Mouse (Mus musculus): ENCODE measurements at regions not wholly inside any gene's neighbourhood (a gene's known extent, or its start where the extent isn't known, plus 50 kb on each side); places are given as distances from the start of the nearest gene placed in this dataset.

DNA sequence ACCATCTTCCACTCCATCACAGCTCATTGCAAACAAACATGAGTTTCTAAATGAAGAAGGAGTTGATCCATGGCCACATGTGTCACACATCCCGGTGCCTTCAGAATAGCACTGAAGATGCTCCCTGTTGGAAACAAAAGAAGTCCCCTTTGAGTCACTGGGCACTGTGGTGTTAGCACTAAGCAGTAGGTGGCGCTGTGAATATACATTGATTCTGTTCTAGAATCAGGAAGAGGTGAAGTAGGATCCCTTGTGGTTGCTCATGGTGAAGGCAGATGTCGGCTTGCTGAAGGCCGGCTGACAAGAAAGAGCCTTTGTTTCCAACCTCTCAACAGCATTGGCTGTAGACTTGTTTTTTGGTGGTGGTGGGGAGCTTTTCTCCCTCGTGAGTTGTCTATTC, 104.0 kb downstream of the Mbip start:
- no peaks in the 10 kb centered on the region for H3K36me3 ChIP-seq (ENCODE audit: control insufficient read depth, insufficient read depth, low read length)
- H3K4me1 ChIP-seq (ENCODE audit: control insufficient read depth, insufficient read depth, low read length) = no peaks in the 10 kb centered on the region
- H3K9ac ChIP-seq (ENCODE audit: low read depth, low read length) = no peak overlapping the region
- no peak overlapping the region for H3K4me2 ChIP-seq (ENCODE audit: low read depth, low read length)
- no peaks in the 10 kb centered on the region for H3K9me3 ChIP-seq (ENCODE audit: control insufficient read depth, low read length)
- no peaks in the 10 kb centered on the region for H3K27me3 ChIP-seq (replicated peaks; ENCODE audit: control insufficient read depth, insufficient read depth, low read length)
- no peak overlapping the region for H3K27ac ChIP-seq (ENCODE audit: low read length)
- ATAC-seq = no peak
- no peak overlapping the region for H3K4me3 ChIP-seq (ENCODE audit: low read length)
- WGBS = 30% methylated on average over 5 of the region's 5 CpGs

DNA sequence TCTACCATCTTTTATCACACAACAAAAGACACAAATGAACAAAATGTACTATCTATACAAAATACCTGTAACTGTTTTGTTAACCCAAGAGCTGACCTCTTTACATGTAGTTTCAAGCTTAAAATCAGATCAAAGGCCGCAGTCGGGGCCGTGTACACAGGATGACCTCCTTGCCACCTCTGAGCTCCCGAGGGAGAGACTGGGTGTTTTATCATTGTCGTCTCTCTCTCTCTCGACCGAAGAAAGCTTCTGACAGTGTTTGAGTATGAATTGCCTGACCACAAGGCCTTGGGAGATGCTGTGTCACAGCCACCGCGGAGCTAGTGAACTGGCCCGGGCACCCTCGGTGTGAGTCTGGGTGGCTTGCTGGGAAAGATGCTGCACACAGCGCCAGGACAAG, 105.5 kb downstream of the Mbip start:
- Histone ChIP-seq H3K9ac (ENCODE audit: low read depth, low read length) (no peak overlapping the region), H3K27me3 (replicated peaks; ENCODE audit: control insufficient read depth, insufficient read depth, low read length) (no peaks in the 10 kb centered on the region), H3K4me3 (ENCODE audit: low read length) (no peak overlapping the region), H3K9me3 (ENCODE audit: control insufficient read depth, low read length) (no peaks in the 10 kb centered on the region), H3K4me1 (ENCODE audit: control insufficient read depth, insufficient read depth, low read length) (no peaks in the 10 kb centered on the region), H3K27ac (ENCODE audit: low read length) (no peak overlapping the region), H3K4me2 (ENCODE audit: low read depth, low read length) (no peak overlapping the region), H3K36me3 (ENCODE audit: control insufficient read depth, insufficient read depth, low read length) (no peaks in the 10 kb centered on the region)
- no peak for ATAC-seq
- WGBS = 36% methylated on average over 12 of the region's 12 CpGs

DNA sequence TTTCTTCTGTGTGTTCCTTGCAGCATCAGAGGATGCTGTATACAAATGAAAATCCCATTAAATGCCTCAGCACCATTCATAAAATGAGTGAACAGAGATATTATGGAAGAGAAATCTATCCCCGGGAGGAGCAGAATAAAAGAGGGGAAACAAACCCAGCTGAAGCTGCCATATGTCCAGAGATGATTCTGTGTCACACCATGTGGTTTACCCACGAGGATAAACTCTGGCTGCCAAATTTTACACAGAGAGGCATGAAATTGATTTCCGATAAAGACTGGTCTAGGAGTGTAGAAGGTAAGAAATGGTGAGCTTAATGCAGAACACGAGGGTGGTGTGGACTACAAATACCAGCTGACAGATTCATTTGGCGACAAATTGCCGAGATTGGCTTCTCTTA, 111.1 kb downstream of the Mbip start:
- H3K27me3 ChIP-seq (replicated peaks; ENCODE audit: control insufficient read depth, insufficient read depth, low read length) = no peaks in the 10 kb centered on the region
- H3K36me3 ChIP-seq (ENCODE audit: control insufficient read depth, insufficient read depth, low read length) = no peaks in the 10 kb centered on the region
- no peaks in the 10 kb centered on the region for H3K9me3 ChIP-seq (ENCODE audit: control insufficient read depth, low read length)
- no peak overlapping the region for H3K27ac ChIP-seq (ENCODE audit: low read length)
- H3K9ac ChIP-seq (ENCODE audit: low read depth, low read length) = no peak overlapping the region
- no peak overlapping the region for H3K4me2 ChIP-seq (ENCODE audit: low read depth, low read length)
- H3K4me3 ChIP-seq (ENCODE audit: low read length) = no peak overlapping the region
- no peaks in the 10 kb centered on the region for H3K4me1 ChIP-seq (ENCODE audit: control insufficient read depth, insufficient read depth, low read length)
- WGBS = 76% methylated on average over 6 of the region's 6 CpGs
- no peak for ATAC-seq

DNA sequence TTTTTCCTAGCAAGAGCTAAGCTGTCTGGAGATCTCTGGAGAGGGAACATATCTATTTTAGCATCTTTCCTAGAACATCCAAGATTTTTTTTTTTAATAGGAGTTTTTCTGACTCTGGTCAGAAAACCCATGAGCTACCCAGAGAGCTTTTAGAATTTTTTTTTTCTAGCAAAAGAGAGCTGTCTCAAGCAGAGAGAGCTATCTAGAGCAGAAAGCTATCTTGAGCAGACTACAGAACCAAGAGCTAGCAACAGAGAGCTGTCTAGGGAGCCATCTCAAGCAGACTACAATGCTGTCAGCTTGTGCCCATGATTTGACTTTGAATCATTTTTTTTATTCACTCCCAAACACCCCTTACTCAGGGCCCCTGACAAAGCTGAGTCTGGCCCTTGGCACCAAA, 112.5 kb downstream of the Mbip start:
- ATAC-seq = no peak
- Histone ChIP-seq H3K4me3 (ENCODE audit: low read length) (no peak overlapping the region), H3K4me1 (ENCODE audit: control insufficient read depth, insufficient read depth, low read length) (no peaks in the 10 kb centered on the region), H3K27ac (ENCODE audit: low read length) (no peak overlapping the region), H3K4me2 (ENCODE audit: low read depth, low read length) (no peak overlapping the region), H3K9ac (ENCODE audit: low read depth, low read length) (no peak overlapping the region), H3K36me3 (ENCODE audit: control insufficient read depth, insufficient read depth, low read length) (no peaks in the 10 kb centered on the region), H3K27me3 (replicated peaks; ENCODE audit: control insufficient read depth, insufficient read depth, low read length) (no peaks in the 10 kb centered on the region), H3K9me3 (ENCODE audit: control insufficient read depth, low read length) (no peaks in the 10 kb centered on the region)

DNA sequence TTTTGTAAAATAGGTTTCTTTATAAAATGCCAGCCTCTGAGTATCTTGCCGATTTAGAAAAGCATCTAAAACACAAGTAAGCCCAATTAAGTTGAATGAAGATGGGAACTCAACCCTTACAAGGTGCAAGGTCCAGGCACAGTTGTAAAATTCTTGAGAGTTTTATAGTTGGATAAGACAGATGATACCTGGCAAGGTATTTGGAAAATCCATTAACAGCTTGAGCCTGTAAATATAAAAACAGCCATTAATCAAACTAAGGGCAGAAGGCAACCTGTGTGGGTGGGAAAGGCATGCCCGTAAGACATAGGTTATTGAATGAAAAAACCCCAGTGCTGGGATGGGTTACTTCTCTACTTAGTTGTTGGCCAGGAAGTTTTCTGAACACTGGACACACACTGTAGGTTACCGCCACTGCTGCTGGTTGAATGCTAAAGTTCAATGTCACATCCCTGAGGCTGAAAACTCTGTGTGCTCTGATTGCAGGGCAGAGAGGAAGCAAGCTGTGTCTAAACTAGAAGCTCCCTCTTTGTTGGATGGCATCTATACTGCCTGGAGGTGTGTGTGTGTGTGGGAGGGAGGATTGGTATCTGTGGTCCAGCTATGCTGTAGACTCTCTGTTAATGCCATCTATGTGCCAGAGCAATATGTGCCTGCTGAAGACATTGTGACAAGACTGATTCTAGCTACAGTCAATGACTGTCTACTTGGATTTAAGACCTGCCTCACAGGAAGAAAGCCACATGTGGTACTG, 121.4 kb downstream of the Mbip start:
- Histone ChIP-seq H3K9me3 (ENCODE audit: control insufficient read depth, low read length) (no peaks in the 10 kb centered on the region), H3K36me3 (ENCODE audit: control insufficient read depth, insufficient read depth, low read length) (no peaks in the 10 kb centered on the region), H3K27me3 (replicated peaks; ENCODE audit: control insufficient read depth, insufficient read depth, low read length) (no peaks in the 10 kb centered on the region), H3K9ac (ENCODE audit: low read depth, low read length) (no peak overlapping the region), H3K4me3 (ENCODE audit: low read length) (no peak overlapping the region), H3K4me1 (ENCODE audit: control insufficient read depth, insufficient read depth, low read length) (no peaks in the 10 kb centered on the region), H3K4me2 (ENCODE audit: low read depth, low read length) (no peak overlapping the region), H3K27ac (ENCODE audit: low read length) (no peak overlapping the region)
- 75% methylated on average over 3 of the region's 3 CpGs for WGBS
- no peak for ATAC-seq

DNA sequence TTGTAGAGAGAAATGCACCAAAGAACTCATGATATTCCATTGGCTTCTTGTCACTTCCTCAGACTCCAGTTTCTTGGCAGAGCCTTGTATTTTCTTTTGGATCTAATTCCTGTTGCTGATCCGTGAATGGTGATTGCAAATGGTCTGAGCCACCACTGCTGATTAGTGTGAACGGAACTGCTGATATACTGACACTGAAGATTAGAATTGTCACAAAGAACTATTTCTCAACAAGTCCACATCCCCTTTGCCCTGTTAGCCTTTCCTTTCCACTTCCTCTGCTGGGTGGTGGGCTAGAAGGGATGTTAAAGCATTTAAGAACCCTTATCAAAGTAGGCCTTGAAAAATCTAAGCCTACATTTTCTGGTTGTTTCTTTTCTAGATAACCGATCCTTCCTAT, 152.2 kb downstream of the Mbip start:
- Histone ChIP-seq H3K9ac (ENCODE audit: low read depth, low read length) (no peak overlapping the region), H3K27me3 (replicated peaks; ENCODE audit: control insufficient read depth, insufficient read depth, low read length) (no peaks in the 10 kb centered on the region), H3K9me3 (ENCODE audit: control insufficient read depth, low read length) (no peaks in the 10 kb centered on the region), H3K4me1 (ENCODE audit: control insufficient read depth, insufficient read depth, low read length) (no peaks in the 10 kb centered on the region), H3K4me3 (ENCODE audit: low read length) (no peak overlapping the region), H3K36me3 (ENCODE audit: control insufficient read depth, insufficient read depth, low read length) (no peaks in the 10 kb centered on the region), H3K27ac (ENCODE audit: low read length) (no peak overlapping the region), H3K4me2 (ENCODE audit: low read depth, low read length) (no peak overlapping the region)
- no peak for ATAC-seq
- 77% methylated on average over 3 of the region's 3 CpGs for WGBS

DNA sequence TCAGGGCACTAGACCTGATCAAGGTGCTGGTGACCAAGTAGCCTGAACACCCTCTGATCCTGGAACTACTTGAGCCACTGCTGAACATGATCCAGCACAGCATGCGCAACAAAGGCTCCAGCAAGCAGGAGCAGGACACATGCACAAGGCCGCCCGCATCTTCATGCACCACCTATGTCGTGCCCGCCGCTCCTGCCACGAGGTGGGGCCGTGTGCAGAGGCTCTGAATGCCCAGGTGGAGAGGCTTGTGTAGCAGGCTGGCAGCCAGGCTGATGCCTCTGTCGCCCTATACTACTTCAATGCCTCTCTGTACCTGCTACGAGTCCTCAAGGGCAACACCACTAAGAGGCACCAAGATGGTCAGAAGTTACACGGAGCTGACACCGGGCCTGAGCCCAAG, 156.1 kb downstream of the Mbip start:
- no peak overlapping the region for H3K27ac ChIP-seq (ENCODE audit: low read length)
- no peak overlapping the region for H3K9ac ChIP-seq (ENCODE audit: low read depth, low read length)
- WGBS = 88% methylated on average over 12 of the region's 12 CpGs
- no peaks in the 10 kb centered on the region for H3K9me3 ChIP-seq (ENCODE audit: control insufficient read depth, low read length)
- H3K4me2 ChIP-seq (ENCODE audit: low read depth, low read length) = no peak overlapping the region
- H3K27me3 ChIP-seq (replicated peaks; ENCODE audit: control insufficient read depth, insufficient read depth, low read length) = no peaks in the 10 kb centered on the region
- no peaks in the 10 kb centered on the region for H3K4me1 ChIP-seq (ENCODE audit: control insufficient read depth, insufficient read depth, low read length)
- H3K36me3 ChIP-seq (ENCODE audit: control insufficient read depth, insufficient read depth, low read length) = no peaks in the 10 kb centered on the region
- no peak for ATAC-seq
- no peak overlapping the region for H3K4me3 ChIP-seq (ENCODE audit: low read length)

DNA sequence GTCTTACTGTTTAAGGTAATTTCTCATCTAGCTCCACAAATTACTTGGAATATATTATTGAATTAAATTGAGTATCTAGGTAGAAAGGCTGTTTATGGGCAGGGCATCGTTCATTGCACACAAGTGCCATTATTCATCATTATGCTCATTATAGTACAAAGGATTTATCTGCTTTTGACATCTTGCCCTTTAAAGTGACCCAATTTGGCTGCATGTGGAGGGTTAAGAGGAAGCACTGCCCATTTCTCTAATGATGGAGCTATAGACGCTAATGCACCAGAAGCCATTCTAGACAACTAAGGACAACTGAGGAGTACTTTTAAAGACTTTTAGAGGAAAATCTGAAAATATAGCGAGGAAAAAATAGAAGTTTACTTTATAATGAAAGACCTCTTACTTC, 185.0 kb downstream of the Mbip start:
- Histone ChIP-seq H3K9me3 (ENCODE audit: control insufficient read depth, low read length) (no peaks in the 10 kb centered on the region), H3K4me2 (ENCODE audit: low read depth, low read length) (no peak overlapping the region), H3K36me3 (ENCODE audit: control insufficient read depth, insufficient read depth, low read length) (no peaks in the 10 kb centered on the region), H3K4me1 (ENCODE audit: control insufficient read depth, insufficient read depth, low read length) (no peaks in the 10 kb centered on the region), H3K4me3 (ENCODE audit: low read length) (no peak overlapping the region), H3K27me3 (replicated peaks; ENCODE audit: control insufficient read depth, insufficient read depth, low read length) (no peaks in the 10 kb centered on the region), H3K9ac (ENCODE audit: low read depth, low read length) (no peak overlapping the region), H3K27ac (ENCODE audit: low read length) (no peak overlapping the region)
- whole genome bisulfite sequencing = 78% methylated on average over 3 of the region's 3 CpGs
- ATAC-seq = no peak

DNA sequence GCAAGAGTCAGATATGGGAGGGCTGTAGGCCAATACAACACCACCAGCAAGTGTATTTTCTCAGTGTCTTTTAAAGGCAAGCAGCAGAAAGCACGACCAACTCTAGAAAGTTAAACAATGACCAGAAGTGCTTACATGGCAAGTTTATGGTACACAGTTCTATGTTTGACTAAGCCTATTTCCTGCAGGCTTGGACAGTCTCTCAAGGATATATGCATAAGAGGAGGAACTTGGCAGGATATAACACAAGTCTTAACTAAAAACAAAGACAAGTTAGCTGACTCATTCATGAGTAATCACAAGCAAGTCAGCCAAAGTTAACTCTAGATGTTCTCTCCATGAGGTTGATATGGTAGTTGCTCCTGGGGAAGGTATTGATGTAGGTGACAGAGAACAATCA, 201.3 kb downstream of the Mbip start:
- H3K36me3 ChIP-seq (ENCODE audit: control insufficient read depth, insufficient read depth, low read length) = no peaks in the 10 kb centered on the region
- no peaks in the 10 kb centered on the region for H3K9me3 ChIP-seq (ENCODE audit: control insufficient read depth, low read length)
- WGBS = 19% methylated on average over 1 of the region's 1 CpGs
- H3K27me3 ChIP-seq (replicated peaks; ENCODE audit: control insufficient read depth, insufficient read depth, low read length) = no peaks in the 10 kb centered on the region
- no peak overlapping the region for H3K4me2 ChIP-seq (ENCODE audit: low read depth, low read length)
- H3K4me1 ChIP-seq (ENCODE audit: control insufficient read depth, insufficient read depth, low read length) = no peaks in the 10 kb centered on the region
- H3K27ac ChIP-seq (ENCODE audit: low read length) = no peak overlapping the region
- H3K9ac ChIP-seq (ENCODE audit: low read depth, low read length) = no peak overlapping the region
- ATAC-seq = no peak
- no peak overlapping the region for H3K4me3 ChIP-seq (ENCODE audit: low read length)

DNA sequence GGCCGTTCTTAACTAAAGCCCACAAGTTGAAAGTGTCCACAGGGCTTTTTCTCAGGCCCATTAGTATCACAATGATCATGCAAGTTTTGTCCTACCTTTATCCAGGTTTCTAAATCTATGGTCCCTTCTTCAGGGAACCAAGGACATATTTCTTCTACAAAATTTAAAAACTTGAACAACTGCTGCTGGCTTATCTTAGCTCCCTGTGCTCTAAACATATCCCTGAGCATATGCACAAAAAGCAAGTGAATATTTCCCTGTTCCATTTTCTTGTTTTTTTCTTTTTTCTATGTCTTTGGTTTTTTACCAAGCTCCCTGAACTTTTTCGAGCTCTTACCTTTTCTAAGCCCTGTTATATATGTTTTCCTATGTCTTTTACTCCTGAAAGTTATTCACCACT, 201.9 kb downstream of the Mbip start:
- H3K4me1 ChIP-seq (ENCODE audit: control insufficient read depth, insufficient read depth, low read length) = no peaks in the 10 kb centered on the region
- ATAC-seq = no peak
- no peak overlapping the region for H3K27ac ChIP-seq (ENCODE audit: low read length)
- H3K4me2 ChIP-seq (ENCODE audit: low read depth, low read length) = no peak overlapping the region
- no peak overlapping the region for H3K9ac ChIP-seq (ENCODE audit: low read depth, low read length)
- 73% methylated on average over 2 of the region's 2 CpGs for WGBS
- H3K27me3 ChIP-seq (replicated peaks; ENCODE audit: control insufficient read depth, insufficient read depth, low read length) = no peaks in the 10 kb centered on the region
- no peaks in the 10 kb centered on the region for H3K9me3 ChIP-seq (ENCODE audit: control insufficient read depth, low read length)
- no peaks in the 10 kb centered on the region for H3K36me3 ChIP-seq (ENCODE audit: control insufficient read depth, insufficient read depth, low read length)
- no peak overlapping the region for H3K4me3 ChIP-seq (ENCODE audit: low read length)
